Mouse (Mus musculus): Measurements from ENCODE around the gene Nrxn1.

The Nrxn1 gene

GRCm38 (mm10) chr17:91093042-91093080 is at the start of gene Nrxn1:
Gene Nrxn1 (minus strand): TSS chr17:91093071.
- no peak for DNase-seq (ENCODE audit: low read depth, low spot score)

GRCm38 (mm10) chr17:91136859-91137258 is 44.0 kb upstream of the Nrxn1 start:
- DNase-seq (ENCODE audit: low read depth, low spot score), result no peak

GRCm38 (mm10) chr17:91112880-91113628 is 20.2 kb upstream of the Nrxn1 start:
- DNase-seq (ENCODE audit: low read depth, low spot score), result no peak

- no peak for DNase-seq (ENCODE audit: low read depth, low spot score)
Measured at GRCm38 (mm10) chr17:91112085-91112484, 19.2 kb upstream of the Nrxn1 start.

GRCm38 (mm10) chr17:91093081-91093875 is 407 bp upstream of the Nrxn1 start:
- no peak for DNase-seq (ENCODE audit: low read depth, low spot score)

GRCm38 (mm10) chr17:91092421-91093041 is 340 bp downstream of the Nrxn1 start:
- DNase-seq (ENCODE audit: low read depth, low spot score), result peak; percentile 85

GRCm38 (mm10) chr17:91090631-91091030 is 2.2 kb downstream of the Nrxn1 start:
- DNase-seq (ENCODE audit: low read depth, low spot score), result no peak

DNA sequence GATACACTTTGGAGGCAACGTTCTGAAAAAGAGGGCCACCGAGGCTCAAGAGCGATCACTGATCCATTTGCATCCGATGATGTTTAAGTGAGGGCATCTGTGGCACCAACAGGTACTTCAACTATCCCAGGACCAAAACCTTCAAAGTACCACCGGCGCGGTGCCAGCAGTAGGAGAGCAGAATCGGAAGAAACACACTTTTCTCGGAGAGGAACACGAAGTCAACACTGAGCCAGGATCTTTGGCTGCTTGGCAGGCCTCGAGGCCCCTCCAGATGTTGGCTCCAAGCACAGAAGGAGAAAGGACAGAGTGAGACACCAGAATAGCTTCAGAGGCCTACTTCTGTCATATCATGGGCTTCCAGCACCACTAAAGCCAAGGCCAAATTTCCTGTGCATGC is 3.9 kb downstream of the Nrxn1 start:
- peak; percentile 10 for DNase-seq (ENCODE audit: low read depth, low spot score)

GRCm38 (mm10) chr17:91088037-91088715 is 4.7 kb downstream of the Nrxn1 start:
- DNase-seq (ENCODE audit: low read depth, low spot score), result peak; percentile 76

DNA sequence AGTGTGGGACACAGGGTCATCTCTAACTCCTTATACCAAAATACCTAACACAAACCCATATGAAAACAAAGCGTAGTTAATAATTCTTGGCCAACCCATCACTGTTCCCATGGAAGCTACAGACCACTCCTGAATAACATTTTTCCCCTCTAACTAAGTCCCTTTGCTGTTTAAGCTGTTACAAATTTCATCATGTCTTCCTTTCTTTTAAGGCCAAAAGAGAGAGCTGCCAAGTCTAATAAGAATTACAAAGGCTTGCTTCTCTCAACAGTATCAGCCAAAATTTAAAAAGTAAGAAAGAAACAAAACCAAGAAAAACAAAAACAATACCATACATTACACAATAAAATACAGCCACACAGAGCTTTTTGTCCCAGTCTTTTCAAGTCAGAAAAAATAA is 6.5 kb downstream of the Nrxn1 start:
- no peak for DNase-seq (ENCODE audit: low read depth, low spot score)

- DNase-seq (ENCODE audit: low read depth, low spot score), result no peak
Measured at GRCm38 (mm10) chr17:91085416-91085815, 7.5 kb downstream of the Nrxn1 start.

DNA sequence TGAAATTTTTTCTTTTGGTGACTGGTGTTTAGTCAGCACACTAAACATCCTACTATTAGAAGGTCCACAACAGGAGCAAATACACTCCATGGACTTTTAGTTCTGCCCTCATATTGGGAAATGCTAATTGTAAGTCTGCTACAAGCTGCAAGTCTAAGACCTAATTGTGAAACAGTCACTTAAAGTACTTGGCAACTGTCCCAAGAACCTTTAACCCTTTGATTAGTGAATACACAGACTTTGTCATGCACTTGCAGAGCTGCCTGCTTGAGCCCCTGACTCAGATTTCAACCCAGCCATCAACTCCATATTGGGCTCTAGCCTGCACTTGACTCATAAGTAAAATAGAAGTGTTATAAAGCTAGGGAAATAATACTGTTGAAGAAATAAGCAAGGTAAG is 13.8 kb downstream of the Nrxn1 start:
- no peak for DNase-seq (ENCODE audit: low read depth, low spot score)

- DNase-seq (ENCODE audit: low read depth, low spot score), result no peak
Measured at GRCm38 (mm10) chr17:91074780-91075179, 18.1 kb downstream of the Nrxn1 start.

DNA sequence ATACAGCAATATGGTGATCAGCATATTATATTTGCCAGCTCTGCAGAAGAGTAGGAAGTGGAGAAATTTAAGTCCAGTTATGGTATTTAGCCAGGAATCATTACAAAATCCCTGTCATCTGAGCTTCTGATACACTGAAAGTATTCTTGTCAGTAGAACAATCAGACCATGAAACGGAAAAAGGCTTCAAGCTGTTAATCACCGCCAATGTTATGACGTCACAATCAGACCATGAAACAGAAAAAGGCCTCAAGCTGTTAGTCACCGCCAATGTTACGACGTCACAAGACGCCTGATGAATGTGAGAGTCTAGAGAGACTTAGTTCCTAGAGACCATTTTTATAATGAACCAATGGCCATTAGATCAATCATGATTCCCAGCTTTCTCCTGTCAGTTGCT is 59.4 kb downstream of the Nrxn1 start:
- DNase-seq (ENCODE audit: low read depth, low spot score), result peak; percentile 1

DNA sequence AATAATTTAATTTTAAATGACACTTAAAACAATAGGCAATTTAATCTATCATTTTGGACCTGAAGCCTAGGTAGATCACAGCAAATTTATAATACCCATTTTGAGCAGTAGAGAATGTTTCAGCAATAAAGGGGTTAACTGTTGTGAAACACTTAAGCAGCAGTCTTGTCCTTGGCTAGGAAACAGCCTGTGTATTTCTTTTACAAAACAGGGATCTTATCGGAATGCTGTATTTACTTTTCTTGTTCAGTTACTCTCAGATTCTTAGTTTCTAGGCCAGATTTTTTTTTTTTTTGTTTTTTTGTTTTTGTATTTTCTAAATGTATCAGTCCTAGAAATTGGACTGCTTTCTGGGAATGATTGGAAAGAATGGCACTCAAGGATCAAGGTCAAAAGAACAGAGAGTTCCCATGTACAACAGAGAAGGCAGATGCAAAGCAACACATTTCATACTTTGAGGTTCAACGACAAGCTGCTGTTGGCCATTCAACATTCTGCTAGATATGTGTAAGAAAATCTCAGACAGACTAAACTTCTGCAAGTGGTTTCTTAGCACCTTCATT is 67.7 kb downstream of the Nrxn1 start:
- DNase-seq (ENCODE audit: low read depth, low spot score), result no peak

DNA sequence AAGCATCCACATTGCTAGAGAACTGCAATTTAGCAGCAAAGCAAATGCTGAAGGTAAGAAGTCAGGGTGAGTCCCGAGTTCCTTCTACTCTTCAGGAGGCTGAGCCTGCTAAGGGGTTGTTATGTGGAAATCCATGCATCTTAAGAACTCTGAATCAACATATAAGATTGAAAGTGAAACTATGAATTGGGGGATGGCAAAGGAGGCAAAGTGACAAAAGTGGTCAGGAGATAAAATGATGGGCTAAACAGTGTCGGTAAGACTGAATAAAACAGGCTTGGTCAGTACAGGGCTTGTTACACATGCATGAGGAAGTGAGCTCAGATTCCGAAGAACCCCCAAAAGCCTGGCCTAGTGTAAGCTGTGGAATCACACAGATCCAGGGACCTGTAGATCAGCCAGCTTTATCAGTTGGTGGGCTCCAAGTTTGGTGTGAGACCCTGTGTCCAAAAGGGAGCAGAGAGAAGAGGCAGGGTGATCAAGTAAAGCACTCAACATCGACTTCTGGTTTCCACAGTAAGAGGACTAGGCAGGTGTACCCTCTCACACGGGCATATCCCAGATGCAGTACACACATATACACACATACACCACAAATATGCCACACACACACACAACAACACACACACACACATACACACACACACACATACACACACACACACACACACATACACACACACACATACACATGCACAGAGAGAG is 85.3 kb downstream of the Nrxn1 start:
- DNase-seq (ENCODE audit: low read depth, low spot score), result no peak

GRCm38 (mm10) chr17:91000389-91000788 is 92.5 kb downstream of the Nrxn1 start:
- DNase-seq (ENCODE audit: low read depth, low spot score), result no peak

- no peak for DNase-seq (ENCODE audit: low read depth, low spot score)
Measured at GRCm38 (mm10) chr17:90999667-91000154, 93.2 kb downstream of the Nrxn1 start.

DNA sequence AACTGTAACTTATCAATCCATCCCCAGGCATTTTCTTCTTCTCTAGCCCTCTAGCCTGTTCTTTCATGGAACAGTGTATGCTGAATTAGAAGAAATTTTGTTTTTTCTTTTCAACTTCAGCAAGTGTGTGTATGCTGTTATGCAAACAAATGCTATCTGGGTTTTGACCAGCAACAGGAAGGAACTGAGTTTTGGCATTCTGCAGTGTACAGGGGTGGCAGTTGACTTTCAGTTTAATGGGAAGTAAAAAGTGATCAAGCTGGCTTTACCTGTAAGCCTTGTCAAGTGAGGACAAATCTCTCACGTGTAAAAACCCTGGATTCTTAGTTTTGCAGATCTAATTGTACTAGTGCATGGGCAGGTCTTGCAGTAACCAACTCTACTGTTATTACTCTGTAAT is 95.2 kb downstream of the Nrxn1 start:
- no peak for DNase-seq (ENCODE audit: low read depth, low spot score)

DNA sequence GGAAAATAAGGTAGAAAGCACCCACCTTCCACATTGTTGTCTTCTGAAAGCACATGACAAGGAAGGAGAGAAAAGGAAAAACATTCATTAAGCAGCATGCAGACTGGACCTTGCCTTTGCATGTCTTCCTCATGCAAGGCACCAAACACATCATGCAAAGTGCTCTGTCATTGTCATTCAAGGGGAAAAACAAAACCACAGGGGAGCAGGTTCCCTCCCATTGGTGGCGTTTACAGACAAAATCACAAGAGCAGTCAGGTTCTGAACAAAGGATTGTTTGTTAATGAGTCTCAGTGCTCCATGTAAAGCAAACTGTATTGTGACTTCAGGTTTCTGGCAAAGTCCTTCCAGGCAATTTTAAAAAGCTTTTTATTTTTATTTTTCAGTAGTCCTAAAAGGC is 97.4 kb downstream of the Nrxn1 start:
- DNase-seq (ENCODE audit: low read depth, low spot score), result peak; percentile 88

DNA sequence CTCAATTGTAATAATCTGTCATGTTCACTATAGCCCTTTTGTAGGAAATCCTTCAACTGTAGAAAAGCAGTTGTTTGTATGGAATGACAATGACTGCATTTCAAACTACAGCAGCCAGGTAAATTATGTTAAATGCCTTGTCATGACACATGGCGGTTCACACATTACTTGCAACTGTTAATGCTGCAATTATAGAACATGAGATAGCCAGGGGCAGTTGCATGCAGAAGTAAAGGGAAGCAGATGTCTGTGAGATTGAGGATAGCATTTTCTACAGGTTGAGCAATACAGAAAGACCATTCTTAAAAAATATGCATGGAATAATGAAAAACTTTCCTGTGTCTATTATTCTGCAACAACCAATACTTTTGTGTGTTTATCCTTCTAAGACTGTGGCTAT is 98.6 kb downstream of the Nrxn1 start:
- no peak for DNase-seq (ENCODE audit: low read depth, low spot score)

GRCm38 (mm10) chr17:90990747-90991146 is 102.1 kb downstream of the Nrxn1 start:
- no peak for DNase-seq (ENCODE audit: low read depth, low spot score)

Measured in ZHBTc4 (cell line).